Mouse (Mus musculus) adipose tissue, adult 10 weeks (tissue): ENCODE results near the gene Cyp4f16. TPM values are rescaled to one million over a fixed set of nuclear protein-coding genes. Genes with fewer than 3 reads are reported as not detected.

ENCODE experiments used
- polyA plus RNA-seq: library from polyadenylated mRNA; stranded (reverse); fragments of 350-450 nt; fragmentation: Illumina TruSeq; extraction: RNeasy Lipid Tissue Mini Kit (QIAGEN cat#74804); gene quantifications from one replicate; pipeline ENCODE4 v1.2.3, GENCODE M21; 2014; ENCODE audit warnings: low read depth, low replicate concordance

Cyp4f16 gene
- polyA plus RNA-seq = 14.3 TPM

DNA sequence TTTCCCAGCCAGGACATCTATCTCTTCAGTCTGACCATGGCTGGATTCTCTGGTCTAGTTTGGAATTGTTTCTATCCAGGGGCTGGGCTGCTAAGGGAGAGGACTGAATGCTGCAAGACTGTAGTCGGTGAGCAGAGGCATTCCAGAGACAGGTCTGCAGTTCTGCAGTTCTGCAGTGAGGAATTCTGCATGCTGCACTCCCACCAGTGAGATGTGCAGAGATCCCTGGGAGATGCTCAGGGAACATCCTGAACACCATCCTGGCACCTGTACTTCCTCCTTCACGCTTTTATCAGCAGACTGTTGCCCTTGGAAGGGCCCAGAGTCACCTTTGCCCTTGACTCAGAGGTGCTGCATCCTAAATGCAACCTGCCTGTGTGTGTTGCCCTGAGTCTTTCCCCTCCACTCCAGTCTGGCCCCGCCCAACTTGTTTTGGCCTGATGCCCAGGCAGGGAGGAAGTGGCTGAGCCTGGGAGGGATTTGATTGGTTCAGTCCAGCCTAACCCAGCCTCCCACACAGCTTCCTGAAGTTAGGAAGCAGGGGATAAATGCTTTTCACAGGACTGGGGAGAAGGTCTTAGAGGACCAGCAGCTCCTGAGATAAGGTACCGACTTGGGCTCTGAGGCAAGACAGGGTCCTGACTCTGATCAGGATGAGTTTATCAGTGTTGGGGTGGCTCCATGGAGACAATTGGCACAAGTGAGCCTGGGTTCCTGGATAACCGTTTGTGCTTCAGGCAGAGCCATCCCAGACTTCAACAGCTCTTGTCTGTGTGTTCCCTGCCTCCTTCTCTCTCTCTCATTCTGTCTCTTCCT lies at the start of gene Cyp4f16:
Cyp4f16 (plus strand) TSS at position 508 of the 816 bp plus-strand sequence.

DNA sequence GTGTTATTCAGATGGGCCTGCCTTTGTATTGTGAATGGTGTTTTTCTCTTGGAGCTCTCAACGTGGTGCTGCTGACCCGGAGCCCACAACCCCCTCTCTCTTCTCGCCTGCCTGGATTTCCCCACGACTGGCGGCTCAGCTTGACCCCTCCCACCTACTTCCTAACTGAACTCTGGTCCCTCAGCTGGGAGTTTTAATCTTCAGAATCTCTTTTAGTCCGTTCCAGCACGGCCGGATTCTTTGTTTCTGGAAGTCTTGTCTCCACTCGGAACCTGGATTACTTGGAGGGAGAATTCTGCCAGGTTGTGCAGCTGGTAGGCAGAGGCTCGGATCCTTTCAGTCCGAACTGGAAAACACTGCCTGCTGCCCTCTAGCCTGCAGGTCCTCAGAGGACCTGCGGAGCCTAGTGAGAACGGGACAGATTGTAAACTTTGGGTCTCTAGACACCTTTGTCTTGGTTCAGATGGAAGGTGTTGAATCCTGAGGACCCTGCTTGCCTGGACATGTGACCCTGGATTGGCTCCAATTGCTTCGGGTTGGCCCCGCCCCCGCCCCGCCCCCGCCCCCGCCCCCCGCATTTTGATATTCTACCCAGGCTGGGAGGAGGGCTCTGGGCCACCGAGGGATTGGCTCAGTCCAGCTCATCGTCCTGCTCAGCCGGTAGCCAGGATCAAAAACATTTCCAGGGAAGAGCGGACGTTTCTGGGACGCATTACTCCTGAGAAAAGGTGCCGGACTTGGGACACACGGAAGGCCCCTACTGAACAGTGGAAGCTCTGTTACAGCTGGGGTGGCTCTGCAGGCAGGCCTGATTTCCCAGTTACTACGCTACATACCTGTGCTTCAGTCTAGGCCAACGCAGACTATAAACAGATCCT lies 30.3 kb upstream of the Cyp4f16 start, which contains the start of gene Cyp4f17:
Cyp4f17 (plus strand) TSS at position 200 of the 878 bp plus-strand sequence.

Other genes starting within 250 kb of the Cyp4f16 start
- gene Akap8, start 215.3 kb upstream of the Cyp4f16 start, polyA plus RNA-seq = 74.3 TPM
- gene Akap8l, start 186.0 kb upstream of the Cyp4f16 start, polyA plus RNA-seq = 122 TPM
- gene Wiz, start 147.1 kb upstream of the Cyp4f16 start, polyA plus RNA-seq = 25.2 TPM
- 2.2 TPM for gene Rasal3, start 133.0 kb upstream of the Cyp4f16 start, polyA plus RNA-seq
- gene Pglyrp2, start 112.4 kb upstream of the Cyp4f16 start, polyA plus RNA-seq = 0.27 TPM
- 1.6 TPM for gene Cyp4f39, start 83.8 kb upstream of the Cyp4f16 start, polyA plus RNA-seq
- 15.0 TPM for gene Cyp4f17, start 30.5 kb upstream of the Cyp4f16 start, polyA plus RNA-seq
- gene Cyp4f37, start 84.8 kb downstream of the Cyp4f16 start, polyA plus RNA-seq = not detected
- gene Cyp4f40, start 122.3 kb downstream of the Cyp4f16 start, polyA plus RNA-seq = 1.2 TPM
- gene Cyp4f15, start 149.1 kb downstream of the Cyp4f16 start, polyA plus RNA-seq = 13.3 TPM